Mouse (Mus musculus) spleen, postnatal 4 days (tissue): ENCODE data around the gene Camk1g.

Experiments used
- DNase-seq, 2 experiments: peaks; one replicate each; pipeline ENCODE4 v3.0.0; 2022; ENCODE audit warnings: low spot score in 2 of 2

Gene Camk1g

GRCm38 (mm10) chr1:193370096-193370495, at the start of gene Camk1g:
Gene Camk1g, minus strand, starts transcription at chr1:193370298.
- no peak for DNase-seq

- DNase-seq: no peak
Measured at GRCm38 (mm10) chr1:193419168-193419567, 49.1 kb upstream of the Camk1g start.

- no peak for DNase-seq
Measured at GRCm38 (mm10) chr1:193418656-193419055, 48.6 kb upstream of the Camk1g start.

- no peak for DNase-seq
Measured at GRCm38 (mm10) chr1:193414067-193414466, 44.0 kb upstream of the Camk1g start.

GRCm38 (mm10) chr1:193413368-193414000, 43.4 kb upstream of the Camk1g start:
- no peak for DNase-seq

GRCm38 (mm10) chr1:193407487-193407886, 37.4 kb upstream of the Camk1g start:
- no peak for DNase-seq

- no peak for DNase-seq
Measured at GRCm38 (mm10) chr1:193406059-193406642, 36.1 kb upstream of the Camk1g start.

- DNase-seq: no peak
Measured at GRCm38 (mm10) chr1:193401695-193402094, 31.6 kb upstream of the Camk1g start.

- DNase-seq: no peak
Measured at GRCm38 (mm10) chr1:193400348-193400747, 30.2 kb upstream of the Camk1g start.

- DNase-seq: no peak
Measured at GRCm38 (mm10) chr1:193398728-193399437, 28.8 kb upstream of the Camk1g start.

GRCm38 (mm10) chr1:193397109-193397508, 27.0 kb upstream of the Camk1g start:
- DNase-seq: no peak

- no peak for DNase-seq
Measured at GRCm38 (mm10) chr1:193392266-193392665, 22.2 kb upstream of the Camk1g start.

- DNase-seq: no peak
Measured at GRCm38 (mm10) chr1:193390004-193390403, 19.9 kb upstream of the Camk1g start.

- DNase-seq: no peak
Measured at GRCm38 (mm10) chr1:193389505-193389904, 19.4 kb upstream of the Camk1g start.

- DNase-seq: no peak
Measured at GRCm38 (mm10) chr1:193387241-193387640, 17.1 kb upstream of the Camk1g start.

GRCm38 (mm10) chr1:193386136-193386535, 16.0 kb upstream of the Camk1g start:
- DNase-seq: peak; percentile 40 to 80

- DNase-seq: peak in 1 of 2 experiments; percentile 18
Measured at GRCm38 (mm10) chr1:193382841-193383462, 12.9 kb upstream of the Camk1g start.

- DNase-seq: no peak
Measured at GRCm38 (mm10) chr1:193382435-193382834, 12.3 kb upstream of the Camk1g start.

- DNase-seq: no peak
Measured at GRCm38 (mm10) chr1:193381597-193382404, 11.7 kb upstream of the Camk1g start.

- no peak for DNase-seq
Measured at GRCm38 (mm10) chr1:193380877-193381276, 10.8 kb upstream of the Camk1g start.

GRCm38 (mm10) chr1:193379634-193380033, 9.5 kb upstream of the Camk1g start:
- DNase-seq: no peak
